Mouse (Mus musculus): Measurements from ENCODE around the gene Gm11555. TPM values are rescaled to one million over a fixed set of nuclear protein-coding genes. Genes with fewer than 3 reads are reported as not detected.
"Not testable (repeated sequence)": the region's sequence is repeated elsewhere in the genome, so short reads cannot be mapped to it uniquely, and the experiment has no call there.

Gene Gm11555
- not detected in 2 replicates for polyA plus RNA-seq (2016; fragmentation: Nextera tagmentation; extraction: Ambion mirVana)

- H3K4me1 ChIP-seq: no peaks in the 10 kb centered on the region
- no peak within 1 kb of the TSS for H3K4me3 ChIP-seq
- 83% methylated on average over 2 of the region's 2 CpGs for WGBS
- no peak within 1 kb of the TSS for H3K9ac ChIP-seq
- no peaks in the 10 kb centered on the region for H3K9me3 ChIP-seq (replicated peaks)
- no peak for ATAC-seq (ENCODE audit: low FRiP score)
- H3K27ac ChIP-seq: no peak within 1 kb of the TSS
- H3K27me3 ChIP-seq: no peaks in the 10 kb centered on the region
- no peak within 1 kb of the TSS for H3K4me2 ChIP-seq (replicated peaks)
- no peaks in the 10 kb centered on the region for H3K36me3 ChIP-seq
Observed at GRCm38 (mm10) chr11:99650136-99650535, at the start of gene Gm11555. Gene Gm11555 (minus strand): TSS chr11:99650236.

GRCm38 (mm10) chr11:99690463-99690862 lies 40.4 kb upstream of the Gm11555 start, which contains the start of gene Gm14190:
Gene Gm14190 (minus strand): TSS chr11:99690740.
- Histone ChIP-seq H3K27ac (no peak within 1 kb of the TSS), H3K27me3 (no peaks in the 10 kb centered on the region)
- 91% methylated on average over 1 of the region's 1 CpGs for WGBS

GRCm38 (mm10) chr11:99685235-99685634 lies 35.2 kb upstream of the Gm11555 start:
- 88% methylated on average over 1 of the region's 1 CpGs for WGBS
- H3K4me3 ChIP-seq: not testable (repeated sequence)

More at GRCm38 (mm10) chr11:99690463-99690862, 40.4 kb upstream of the Gm11555 start, which contains the start of gene Gm14190:
- no peaks in the 10 kb centered on the region for H3K4me1 ChIP-seq
- H3K4me2 ChIP-seq (replicated peaks): no peak within 1 kb of the TSS
- H3K9ac ChIP-seq: no peak within 1 kb of the TSS
- H3K9me3 ChIP-seq (replicated peaks): no peaks in the 10 kb centered on the region
- H3K4me3 ChIP-seq: no peak within 1 kb of the TSS
- no peak for ATAC-seq (ENCODE audit: low FRiP score)
- no peaks in the 10 kb centered on the region for H3K36me3 ChIP-seq

GRCm38 (mm10) chr11:99683481-99683880 lies 33.4 kb upstream of the Gm11555 start:
- no peak for ATAC-seq (ENCODE audit: low FRiP score)
- H3K27ac ChIP-seq: no peak overlapping the region
- H3K4me3 ChIP-seq: no peak overlapping the region
- H3K36me3 ChIP-seq: no peaks in the 10 kb centered on the region
- no peaks in the 10 kb centered on the region for H3K27me3 ChIP-seq
- H3K9ac ChIP-seq: no peak overlapping the region
- no peaks in the 10 kb centered on the region for H3K4me1 ChIP-seq
- WGBS: 79% methylated on average over 2 of the region's 2 CpGs
- H3K4me2 ChIP-seq (replicated peaks): no peak overlapping the region
- H3K9me3 ChIP-seq (replicated peaks): no peaks in the 10 kb centered on the region

More at GRCm38 (mm10) chr11:99685235-99685634, 35.2 kb upstream of the Gm11555 start:
- not testable (repeated sequence) for ATAC-seq (ENCODE audit: low FRiP score); H3K9me3 ChIP-seq (replicated peaks); H3K27me3 ChIP-seq; H3K4me2 ChIP-seq (replicated peaks); H3K36me3 ChIP-seq; H3K27ac ChIP-seq; H3K9ac ChIP-seq; H3K4me1 ChIP-seq

- H3K4me1 ChIP-seq: no peaks in the 10 kb centered on the region
- H3K36me3 ChIP-seq: no peaks in the 10 kb centered on the region
- no peak within 1 kb of the TSS for H3K27ac ChIP-seq
- no peak for ATAC-seq (ENCODE audit: low FRiP score)
- no peaks in the 10 kb centered on the region for H3K27me3 ChIP-seq
- no peaks in the 10 kb centered on the region for H3K9me3 ChIP-seq (replicated peaks)
- H3K4me2 ChIP-seq (replicated peaks): no peak within 1 kb of the TSS
- no peak within 1 kb of the TSS for H3K4me3 ChIP-seq
- H3K9ac ChIP-seq: no peak within 1 kb of the TSS
Observed at GRCm38 (mm10) chr11:99665860-99666259, 15.8 kb upstream of the Gm11555 start, which contains the start of gene Krtap4-6. Gene Krtap4-6 (minus strand): TSS chr11:99665960.

- H3K9me3 ChIP-seq (replicated peaks): no peaks in the 10 kb centered on the region
- ATAC-seq (ENCODE audit: low FRiP score): no peak
- no peak overlapping the region for H3K27ac ChIP-seq
- no peak overlapping the region for H3K4me3 ChIP-seq
- no peaks in the 10 kb centered on the region for H3K36me3 ChIP-seq
- 85% methylated on average over 10 of the region's 10 CpGs for WGBS
- H3K4me2 ChIP-seq (replicated peaks): no peak overlapping the region
- H3K4me1 ChIP-seq: no peaks in the 10 kb centered on the region
- H3K27me3 ChIP-seq: no peaks in the 10 kb centered on the region
- no peak overlapping the region for H3K9ac ChIP-seq
Observed at GRCm38 (mm10) chr11:99662802-99663201, 12.8 kb upstream of the Gm11555 start.

- no peaks in the 10 kb centered on the region for H3K9me3 ChIP-seq (replicated peaks)
- no peaks in the 10 kb centered on the region for H3K4me1 ChIP-seq
- no peaks in the 10 kb centered on the region for H3K27me3 ChIP-seq
- 89% methylated on average over 4 of the region's 4 CpGs for WGBS
- no peak overlapping the region for H3K4me3 ChIP-seq
- ATAC-seq (ENCODE audit: low FRiP score): no peak
- H3K36me3 ChIP-seq: no peaks in the 10 kb centered on the region
- no peak overlapping the region for H3K4me2 ChIP-seq (replicated peaks)
- H3K27ac ChIP-seq: no peak overlapping the region
- H3K9ac ChIP-seq: no peak overlapping the region
Observed at GRCm38 (mm10) chr11:99659256-99659655, 9.2 kb upstream of the Gm11555 start.

GRCm38 (mm10) chr11:99658467-99659010 lies 8.5 kb upstream of the Gm11555 start, which contains the start of gene Gm11563:
Gene Gm11563 (minus strand): TSS chr11:99658960.
- 59% methylated on average over 10 of the region's 10 CpGs for WGBS
- H3K27me3 ChIP-seq; H3K4me1 ChIP-seq; H3K4me3 ChIP-seq; H3K36me3 ChIP-seq; H3K27ac ChIP-seq; H3K4me2 ChIP-seq (replicated peaks); H3K9ac ChIP-seq; ATAC-seq (ENCODE audit: low FRiP score); H3K9me3 ChIP-seq (replicated peaks): not testable (repeated sequence)

GRCm38 (mm10) chr11:99657051-99657450 lies 7.0 kb upstream of the Gm11555 start:
- no peaks in the 10 kb centered on the region for H3K9me3 ChIP-seq (replicated peaks)
- H3K4me3 ChIP-seq: no peak overlapping the region
- H3K4me2 ChIP-seq (replicated peaks): no peak overlapping the region
- ATAC-seq (ENCODE audit: low FRiP score): no peak
- H3K4me1 ChIP-seq: no peaks in the 10 kb centered on the region
- H3K9ac ChIP-seq: no peak overlapping the region
- H3K36me3 ChIP-seq: no peaks in the 10 kb centered on the region
- H3K27ac ChIP-seq: no peak overlapping the region
- WGBS: 49% methylated on average over 5 of the region's 5 CpGs
- no peaks in the 10 kb centered on the region for H3K27me3 ChIP-seq

- no peak for ATAC-seq (ENCODE audit: low FRiP score)
Observed at GRCm38 (mm10) chr11:99646444-99646843, 3.6 kb downstream of the Gm11555 start.

GRCm38 (mm10) chr11:99644351-99644750 lies 5.7 kb downstream of the Gm11555 start:
- no peak overlapping the region for H3K4me2 ChIP-seq (replicated peaks)
- no peaks in the 10 kb centered on the region for H3K36me3 ChIP-seq
- no peak overlapping the region for H3K9ac ChIP-seq
- no peaks in the 10 kb centered on the region for H3K9me3 ChIP-seq (replicated peaks)
- H3K4me1 ChIP-seq: no peaks in the 10 kb centered on the region
- WGBS: 78% methylated on average over 3 of the region's 3 CpGs
- no peak overlapping the region for H3K4me3 ChIP-seq
- no peak overlapping the region for H3K27ac ChIP-seq
- no peak for ATAC-seq (ENCODE audit: low FRiP score)
- H3K27me3 ChIP-seq: no peaks in the 10 kb centered on the region

More at GRCm38 (mm10) chr11:99646444-99646843, 3.6 kb downstream of the Gm11555 start:
- WGBS: 91% methylated on average over 15 of the region's 15 CpGs
- Histone ChIP-seq H3K9me3 (replicated peaks) (no peaks in the 10 kb centered on the region), H3K4me3 (no peak overlapping the region), H3K4me2 (replicated peaks) (no peak overlapping the region), H3K27me3 (no peaks in the 10 kb centered on the region), H3K4me1 (no peaks in the 10 kb centered on the region), H3K27ac (no peak overlapping the region), H3K36me3 (no peaks in the 10 kb centered on the region), H3K9ac (no peak overlapping the region)

- 81% methylated on average over 9 of the region's 9 CpGs for whole genome bisulfite sequencing
- ATAC-seq (ENCODE audit: low FRiP score); H3K27ac ChIP-seq; H3K9ac ChIP-seq; H3K9me3 ChIP-seq (replicated peaks); H3K36me3 ChIP-seq; H3K4me1 ChIP-seq; H3K4me2 ChIP-seq (replicated peaks); H3K4me3 ChIP-seq; H3K27me3 ChIP-seq: not testable (repeated sequence)
Observed at GRCm38 (mm10) chr11:99643635-99644139, 6.3 kb downstream of the Gm11555 start, which contains the start of gene Krtap4-7. Gene Krtap4-7 (minus strand): TSS chr11:99644089.

GRCm38 (mm10) chr11:99640926-99641325 lies 9.1 kb downstream of the Gm11555 start:
- Histone ChIP-seq H3K9me3 (replicated peaks) (no peaks in the 10 kb centered on the region), H3K27me3 (no peaks in the 10 kb centered on the region), H3K4me3 (no peak overlapping the region), H3K27ac (no peak overlapping the region), H3K36me3 (no peaks in the 10 kb centered on the region), H3K4me1 (no peaks in the 10 kb centered on the region), H3K4me2 (replicated peaks) (no peak overlapping the region), H3K9ac (no peak overlapping the region)
- 41% methylated on average over 1 of the region's 1 CpGs for WGBS
- no peak for ATAC-seq (ENCODE audit: low FRiP score)
